Mouse (Mus musculus): ENCODE results near the gene B3gnt2. TPM values are rescaled to one million over a fixed set of nuclear protein-coding genes. Genes with fewer than 3 reads are reported as not detected.

The B3gnt2 gene
- polyA plus RNA-seq, 1 experiment from 2014 or later, result 7.9 TPM

DNA sequence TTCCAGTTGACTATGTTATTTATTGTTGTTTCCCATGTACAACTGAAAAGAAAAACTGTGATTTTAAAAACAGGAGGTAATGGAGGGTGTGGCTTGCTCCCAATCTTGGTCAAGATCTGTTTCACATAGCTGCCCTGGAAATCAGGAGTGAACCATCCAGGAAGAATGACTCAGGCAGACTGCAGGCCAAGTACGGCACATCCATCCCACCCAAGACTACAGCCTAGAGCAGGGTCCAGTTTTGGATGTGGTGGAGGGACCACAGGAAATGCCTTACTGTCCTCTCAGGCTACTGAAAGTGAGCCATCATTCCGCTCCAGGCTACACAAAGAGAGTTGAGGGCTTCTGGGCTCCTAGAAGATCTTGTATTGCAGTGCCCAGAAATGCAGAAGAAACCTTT lies 80.0 kb downstream of the B3gnt2 start:
- Histone ChIP-seq H3K27ac (replicated peaks in 1 of 2; ENCODE audit: control insufficient read depth in 1 of 2, insufficient read depth in 1 of 2, low read depth in 2 of 2, low read length in 2 of 2) (no peak overlapping the region), H3K36me3 (ENCODE audit: control insufficient read depth, insufficient read depth, low read length) (no peaks in the 10 kb centered on the region), H3K9ac (ENCODE audit: low read length) (no peak overlapping the region), H3K4me2 (ENCODE audit: low read length) (no peak overlapping the region), H3K27me3 (ENCODE audit: control insufficient read depth, insufficient read depth, low read length) (no peaks in the 10 kb centered on the region), H3K4me3 (ENCODE audit: control insufficient read depth in 1 of 2, insufficient read depth in 1 of 2, low read depth in 1 of 2, low read length in 2 of 2) (no peak overlapping the region), H3K4me1 (ENCODE audit: control insufficient read depth in 2 of 2, insufficient read depth in 2 of 2, low read length in 2 of 2) (peaks cover 0 to 5% of the 10 kb centered on the region in 2 experiments; a peak in 2 of 4 replicates), H3K9me3 (ENCODE audit: control insufficient read depth, low read length) (no peaks in the 10 kb centered on the region)
- WGBS, result 80% methylated on average over 2 of the region's 2 CpGs
- ATAC-seq (ENCODE audit: insufficient number of reproducible peaks, insufficient read depth, low FRiP score, low read depth), result no peak

- no peaks in the 10 kb centered on the region for H3K36me3 ChIP-seq (ENCODE audit: control insufficient read depth, insufficient read depth, low read length)
- H3K9ac ChIP-seq (ENCODE audit: low read length), result no peak overlapping the region
- no peak for ATAC-seq (ENCODE audit: insufficient number of reproducible peaks, insufficient read depth, low FRiP score, low read depth)
- H3K4me3 ChIP-seq (ENCODE audit: control insufficient read depth in 1 of 2, insufficient read depth in 1 of 2, low read depth in 1 of 2, low read length in 2 of 2), result no peak overlapping the region
- H3K4me2 ChIP-seq (ENCODE audit: low read length), result no peak overlapping the region
- WGBS, result 58% methylated on average over 6 of the region's 6 CpGs
- peak overlapping the region in 1 of 2 experiments; percentile 16; a peak in 1 of 4 replicates for H3K27ac ChIP-seq (replicated peaks in 1 of 2; ENCODE audit: control insufficient read depth in 1 of 2, insufficient read depth in 1 of 2, low read depth in 2 of 2, low read length in 2 of 2)
- H3K27me3 ChIP-seq (ENCODE audit: control insufficient read depth, insufficient read depth, low read length), result no peaks in the 10 kb centered on the region
- no peaks in the 10 kb centered on the region for H3K9me3 ChIP-seq (ENCODE audit: control insufficient read depth, low read length)
- peaks cover 0 to 5% of the 10 kb centered on the region in 2 experiments; a peak in 2 of 4 replicates for H3K4me1 ChIP-seq (ENCODE audit: control insufficient read depth in 2 of 2, insufficient read depth in 2 of 2, low read length in 2 of 2)
Measured at GRCm38 (mm10) chr11:22779821-22780551, 80.8 kb downstream of the B3gnt2 start.

- no peaks in the 10 kb centered on the region for H3K36me3 ChIP-seq (ENCODE audit: control insufficient read depth, insufficient read depth, low read length)
- H3K9ac ChIP-seq (ENCODE audit: low read length), result no peak overlapping the region
- ATAC-seq (ENCODE audit: insufficient number of reproducible peaks, insufficient read depth, low FRiP score, low read depth), result no peak
- H3K4me1 ChIP-seq (ENCODE audit: control insufficient read depth in 2 of 2, insufficient read depth in 2 of 2, low read length in 2 of 2), result peaks cover 0 to 5% of the 10 kb centered on the region in 2 experiments; a peak in 2 of 4 replicates
- no peak overlapping the region for H3K4me2 ChIP-seq (ENCODE audit: low read length)
- H3K4me3 ChIP-seq (ENCODE audit: control insufficient read depth in 1 of 2, insufficient read depth in 1 of 2, low read depth in 1 of 2, low read length in 2 of 2), result no peak overlapping the region
- WGBS, result 69% methylated on average over 3 of the region's 3 CpGs
- no peaks in the 10 kb centered on the region for H3K27me3 ChIP-seq (ENCODE audit: control insufficient read depth, insufficient read depth, low read length)
- H3K27ac ChIP-seq (replicated peaks in 1 of 2; ENCODE audit: control insufficient read depth in 1 of 2, insufficient read depth in 1 of 2, low read depth in 2 of 2, low read length in 2 of 2), result no peak overlapping the region
- H3K9me3 ChIP-seq (ENCODE audit: control insufficient read depth, low read length), result no peaks in the 10 kb centered on the region
Measured at GRCm38 (mm10) chr11:22778596-22778995, 82.2 kb downstream of the B3gnt2 start.

DNA sequence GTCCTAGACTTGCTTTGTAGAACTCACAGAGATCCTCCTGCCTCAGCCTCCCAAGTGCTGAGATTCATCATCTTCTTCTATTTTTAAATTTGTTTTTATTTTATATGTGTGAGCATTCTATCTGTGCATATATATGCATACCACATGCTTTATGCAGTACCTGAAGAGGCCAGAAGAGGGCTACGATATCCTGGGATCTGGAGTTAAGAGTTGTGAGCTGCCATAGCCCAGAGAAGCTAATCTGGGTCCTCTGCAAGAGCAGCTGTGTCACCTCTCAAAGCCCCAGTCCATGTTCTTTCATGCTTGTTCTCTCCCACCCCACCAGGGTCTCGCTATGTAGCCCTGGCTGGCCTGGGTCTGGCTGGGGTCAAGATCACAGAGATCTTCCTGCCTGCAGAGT lies 83.2 kb downstream of the B3gnt2 start:
- Histone ChIP-seq H3K27me3 (ENCODE audit: control insufficient read depth, insufficient read depth, low read length) (no peaks in the 10 kb centered on the region), H3K4me2 (ENCODE audit: low read length) (no peak overlapping the region)
- 83% methylated on average over 2 of the region's 2 CpGs for WGBS

DNA sequence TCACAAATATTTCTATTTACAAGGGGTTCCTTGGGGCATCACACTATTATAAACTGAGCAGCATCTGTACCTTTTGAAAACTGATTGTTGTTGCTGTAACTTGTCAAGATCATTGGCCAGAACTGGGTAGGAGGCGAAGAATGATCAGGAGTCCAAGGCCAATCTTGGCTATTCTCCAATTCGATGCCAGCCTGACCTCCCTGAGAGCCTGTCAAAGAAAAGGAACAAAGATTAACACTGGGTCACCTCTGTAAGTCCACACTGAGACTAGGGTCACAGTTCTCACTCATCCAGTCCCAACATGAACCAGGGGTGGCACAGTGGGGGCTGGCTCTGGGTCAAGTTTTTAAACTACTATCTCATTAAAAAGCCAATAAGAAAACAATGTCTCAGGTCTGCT lies 85.9 kb downstream of the B3gnt2 start:
- 75% methylated on average over 2 of the region's 2 CpGs for WGBS
- no peak overlapping the region for H3K27ac ChIP-seq (replicated peaks in 1 of 2; ENCODE audit: control insufficient read depth in 1 of 2, insufficient read depth in 1 of 2, low read depth in 2 of 2, low read length in 2 of 2)
- ATAC-seq (ENCODE audit: insufficient number of reproducible peaks, insufficient read depth, low FRiP score, low read depth), result no peak
- no peaks in the 10 kb centered on the region for H3K9me3 ChIP-seq (ENCODE audit: control insufficient read depth, low read length)
- H3K36me3 ChIP-seq (ENCODE audit: control insufficient read depth, insufficient read depth, low read length), result no peaks in the 10 kb centered on the region
- no peaks in the 10 kb centered on the region; a peak in 1 of 4 replicates for H3K4me1 ChIP-seq (ENCODE audit: control insufficient read depth in 2 of 2, insufficient read depth in 2 of 2, low read length in 2 of 2)
- H3K4me3 ChIP-seq (ENCODE audit: control insufficient read depth in 1 of 2, insufficient read depth in 1 of 2, low read depth in 1 of 2, low read length in 2 of 2), result no peak overlapping the region
- H3K9ac ChIP-seq (ENCODE audit: low read length), result no peak overlapping the region
- no peaks in the 10 kb centered on the region for H3K27me3 ChIP-seq (ENCODE audit: control insufficient read depth, insufficient read depth, low read length)
- H3K4me2 ChIP-seq (ENCODE audit: low read length), result no peak overlapping the region

More for the DNA sequence above, 83.2 kb downstream of the B3gnt2 start:
- Histone ChIP-seq H3K9ac (ENCODE audit: low read length) (no peak overlapping the region), H3K9me3 (ENCODE audit: control insufficient read depth, low read length) (no peaks in the 10 kb centered on the region), H3K4me1 (ENCODE audit: control insufficient read depth in 2 of 2, insufficient read depth in 2 of 2, low read length in 2 of 2) (peaks cover 0 to 2% of the 10 kb centered on the region in 2 experiments; a peak in 2 of 4 replicates), H3K36me3 (ENCODE audit: control insufficient read depth, insufficient read depth, low read length) (no peaks in the 10 kb centered on the region), H3K4me3 (ENCODE audit: control insufficient read depth in 1 of 2, insufficient read depth in 1 of 2, low read depth in 1 of 2, low read length in 2 of 2) (no peak overlapping the region), H3K27ac (replicated peaks in 1 of 2; ENCODE audit: control insufficient read depth in 1 of 2, insufficient read depth in 1 of 2, low read depth in 2 of 2, low read length in 2 of 2) (no peak overlapping the region)
- ATAC-seq (ENCODE audit: insufficient number of reproducible peaks, insufficient read depth, low FRiP score, low read depth), result no peak

GRCm38 (mm10) chr11:22766238-22766637 lies 94.5 kb downstream of the B3gnt2 start:
- Histone ChIP-seq H3K9ac (ENCODE audit: low read length) (no peak overlapping the region), H3K27ac (replicated peaks in 1 of 2; ENCODE audit: control insufficient read depth in 1 of 2, insufficient read depth in 1 of 2, low read depth in 2 of 2, low read length in 2 of 2) (no peak overlapping the region), H3K4me1 (ENCODE audit: control insufficient read depth in 2 of 2, insufficient read depth in 2 of 2, low read length in 2 of 2) (no peaks in the 10 kb centered on the region), H3K27me3 (ENCODE audit: control insufficient read depth, insufficient read depth, low read length) (no peaks in the 10 kb centered on the region), H3K36me3 (ENCODE audit: control insufficient read depth, insufficient read depth, low read length) (no peaks in the 10 kb centered on the region), H3K4me3 (ENCODE audit: control insufficient read depth in 1 of 2, insufficient read depth in 1 of 2, low read depth in 1 of 2, low read length in 2 of 2) (no peak overlapping the region), H3K4me2 (ENCODE audit: low read length) (no peak overlapping the region), H3K9me3 (ENCODE audit: control insufficient read depth, low read length) (no peaks in the 10 kb centered on the region)
- ATAC-seq (ENCODE audit: insufficient number of reproducible peaks, insufficient read depth, low FRiP score, low read depth), result no peak
- 80% methylated on average over 2 of the region's 2 CpGs for WGBS

GRCm38 (mm10) chr11:22765425-22765824 lies 95.3 kb downstream of the B3gnt2 start:
- Histone ChIP-seq H3K9ac (ENCODE audit: low read length) (no peak overlapping the region), H3K9me3 (ENCODE audit: control insufficient read depth, low read length) (no peaks in the 10 kb centered on the region), H3K27ac (replicated peaks in 1 of 2; ENCODE audit: control insufficient read depth in 1 of 2, insufficient read depth in 1 of 2, low read depth in 2 of 2, low read length in 2 of 2) (no peak overlapping the region), H3K4me2 (ENCODE audit: low read length) (no peak overlapping the region), H3K36me3 (ENCODE audit: control insufficient read depth, insufficient read depth, low read length) (no peaks in the 10 kb centered on the region), H3K4me1 (ENCODE audit: control insufficient read depth in 2 of 2, insufficient read depth in 2 of 2, low read length in 2 of 2) (no peaks in the 10 kb centered on the region), H3K27me3 (ENCODE audit: control insufficient read depth, insufficient read depth, low read length) (no peaks in the 10 kb centered on the region), H3K4me3 (ENCODE audit: control insufficient read depth in 1 of 2, insufficient read depth in 1 of 2, low read depth in 1 of 2, low read length in 2 of 2) (no peak overlapping the region)
- 80% methylated on average over 4 of the region's 4 CpGs for WGBS
- no peak for ATAC-seq (ENCODE audit: insufficient number of reproducible peaks, insufficient read depth, low FRiP score, low read depth)

All from heart, embryonic 14.5 days (tissue).